Mouse (Mus musculus): ENCODE measurements at regions not wholly inside any gene's neighbourhood (a gene's known extent, or its start where the extent isn't known, plus 50 kb on each side); places are given as distances from the start of the nearest gene placed in this dataset.

DNA sequence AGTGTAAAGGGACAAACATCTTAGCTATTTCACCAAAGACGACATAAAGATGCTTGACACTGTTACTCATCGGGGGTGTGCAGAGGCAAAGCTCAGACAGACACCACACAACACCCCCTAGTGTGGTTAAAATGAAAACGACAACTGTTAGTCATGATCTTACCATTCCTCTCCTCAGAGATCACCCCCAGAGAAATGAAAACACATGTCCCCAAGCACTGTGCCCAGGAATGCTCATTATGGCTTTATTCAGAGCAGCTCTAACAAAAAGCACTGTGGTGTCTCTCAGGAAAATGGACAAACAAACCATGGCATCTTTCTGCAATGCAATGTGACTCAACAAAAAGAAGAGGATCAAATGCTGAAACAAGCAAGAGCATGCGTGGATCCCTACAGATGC lies 229.5 kb upstream of the Thbs1 start:
- no peak for ATAC-seq (replicated peaks; ENCODE audit: insufficient number of reproducible peaks, insufficient read depth, low FRiP score, low read depth)
- H3K9ac ChIP-seq, result no peak overlapping the region

DNA sequence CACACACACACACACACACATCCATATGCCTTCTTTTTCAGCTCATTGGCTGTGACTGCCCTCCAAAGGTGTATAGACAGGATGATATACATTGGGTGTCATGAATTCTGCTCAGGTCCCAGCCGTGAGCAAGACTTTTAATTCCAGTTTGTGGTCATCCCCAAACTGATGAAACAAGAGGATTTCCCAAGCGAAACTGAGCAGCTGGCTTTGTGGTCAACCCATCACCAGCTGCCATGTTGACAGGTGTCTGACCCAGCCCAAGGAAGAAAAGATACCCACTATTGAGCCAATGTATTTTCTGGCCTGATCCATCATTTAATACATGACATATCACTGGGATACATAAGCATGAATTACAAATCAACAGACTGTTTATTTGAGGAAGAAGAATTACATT lies 228.8 kb upstream of the Thbs1 start:
- no peaks in the 10 kb centered on the region for H3K9me3 ChIP-seq (replicated peaks)
- no peak overlapping the region for H3K27ac ChIP-seq
- H3K36me3 ChIP-seq, result no peaks in the 10 kb centered on the region
- H3K4me2 ChIP-seq, result no peak overlapping the region
- H3K9ac ChIP-seq, result no peak overlapping the region
- no peaks in the 10 kb centered on the region for H3K27me3 ChIP-seq
- H3K4me3 ChIP-seq, result no peak overlapping the region
- ATAC-seq (replicated peaks; ENCODE audit: insufficient number of reproducible peaks, insufficient read depth, low FRiP score, low read depth), result no peak
- H3K4me1 ChIP-seq (replicated peaks), result no peaks in the 10 kb centered on the region
- 75% methylated on average over 2 of the region's 2 CpGs for WGBS

More for the DNA sequence above, 229.5 kb upstream of the Thbs1 start:
- Histone ChIP-seq H3K9me3 (replicated peaks) (no peaks in the 10 kb centered on the region), H3K4me1 (replicated peaks) (no peaks in the 10 kb centered on the region), H3K36me3 (no peaks in the 10 kb centered on the region), H3K4me2 (no peak overlapping the region), H3K27ac (no peak overlapping the region), H3K27me3 (no peaks in the 10 kb centered on the region), H3K4me3 (no peak overlapping the region)
- 72% methylated on average over 4 of the region's 4 CpGs for WGBS

DNA sequence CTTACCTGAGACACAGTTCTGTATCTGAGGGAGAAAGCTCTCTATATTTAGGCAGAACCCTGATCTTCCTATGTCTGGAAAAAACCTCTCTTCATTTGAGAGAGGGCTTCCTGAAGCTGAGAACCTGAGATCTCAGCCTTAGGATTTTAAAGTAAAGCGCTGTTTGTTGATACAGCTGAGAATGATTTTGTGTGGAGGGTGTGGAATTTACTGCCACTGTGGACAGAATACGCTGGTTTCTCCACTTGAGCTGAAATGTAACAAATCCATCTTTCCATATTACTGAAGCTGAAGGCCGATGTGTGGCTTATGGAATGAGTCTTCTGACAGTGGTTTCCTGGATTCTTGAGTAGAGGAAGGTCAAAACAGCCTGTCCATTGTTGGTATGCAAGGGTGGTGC lies 225.2 kb upstream of the Thbs1 start:
- Histone ChIP-seq H3K36me3 (no peaks in the 10 kb centered on the region), H3K9ac (no peak overlapping the region)
- 72% methylated on average over 3 of the region's 3 CpGs for WGBS

DNA sequence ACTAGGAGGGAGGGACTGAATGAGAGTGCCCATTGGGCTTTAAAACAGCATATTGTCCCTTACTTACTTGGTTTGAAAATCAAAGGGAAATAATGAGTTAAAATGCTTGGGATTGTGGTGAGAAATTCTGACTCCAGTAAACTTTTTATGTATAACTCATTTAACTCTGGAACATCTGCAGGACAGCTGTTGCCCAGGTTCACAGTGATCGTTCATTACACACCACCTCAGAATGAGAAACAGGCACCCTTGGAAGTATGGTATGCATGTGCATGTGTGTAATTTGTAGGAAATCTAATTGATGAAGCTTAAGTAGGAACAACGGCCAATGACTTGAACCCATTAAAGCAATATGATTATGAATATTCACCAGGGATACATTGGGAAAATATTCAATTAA lies 210.4 kb upstream of the Thbs1 start:
- Histone ChIP-seq H3K36me3 (no peaks in the 10 kb centered on the region), H3K4me1 (replicated peaks) (no peaks in the 10 kb centered on the region)

More for the DNA sequence above, 225.2 kb upstream of the Thbs1 start:
- Histone ChIP-seq H3K4me1 (replicated peaks) (no peaks in the 10 kb centered on the region), H3K27me3 (no peaks in the 10 kb centered on the region), H3K27ac (no peak overlapping the region), H3K9me3 (replicated peaks) (no peaks in the 10 kb centered on the region), H3K4me3 (no peak overlapping the region), H3K4me2 (no peak overlapping the region)
- ATAC-seq (replicated peaks; ENCODE audit: insufficient number of reproducible peaks, insufficient read depth, low FRiP score, low read depth), result no peak

DNA sequence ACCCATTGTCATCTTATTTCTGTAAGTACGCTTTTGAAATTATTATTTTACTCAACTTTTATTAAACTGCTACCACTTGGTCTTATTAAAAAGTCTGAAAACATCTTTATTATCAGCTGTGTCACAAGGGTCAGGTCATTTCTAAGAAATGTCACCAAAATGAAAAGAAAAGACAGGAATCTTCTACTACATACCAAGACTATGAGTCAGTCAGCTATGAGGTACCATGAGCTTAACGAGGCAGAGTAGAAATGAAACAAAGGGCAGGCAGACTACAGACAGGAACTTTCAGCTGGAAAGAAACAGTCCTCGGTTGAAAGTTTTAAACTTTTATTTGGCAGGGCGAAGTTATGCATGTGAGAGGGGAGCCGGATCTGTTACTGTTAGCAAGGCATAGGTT lies 208.8 kb upstream of the Thbs1 start:
- no peak for ATAC-seq (replicated peaks; ENCODE audit: insufficient number of reproducible peaks, insufficient read depth, low FRiP score, low read depth)
- H3K27ac ChIP-seq, result no peak overlapping the region
- no peaks in the 10 kb centered on the region for H3K9me3 ChIP-seq (replicated peaks)
- no peak overlapping the region for H3K9ac ChIP-seq
- WGBS, result 70% methylated on average over 5 of the region's 5 CpGs
- no peaks in the 10 kb centered on the region for H3K36me3 ChIP-seq
- no peak overlapping the region for H3K4me2 ChIP-seq
- H3K4me3 ChIP-seq, result no peak overlapping the region
- no peaks in the 10 kb centered on the region for H3K27me3 ChIP-seq
- no peaks in the 10 kb centered on the region for H3K4me1 ChIP-seq (replicated peaks)

More for the DNA sequence above, 210.4 kb upstream of the Thbs1 start:
- H3K9me3 ChIP-seq (replicated peaks), result no peaks in the 10 kb centered on the region
- whole genome bisulfite sequencing, result 83% methylated on average over 2 of the region's 2 CpGs
- no peak overlapping the region for H3K4me3 ChIP-seq
- no peak for ATAC-seq (replicated peaks; ENCODE audit: insufficient number of reproducible peaks, insufficient read depth, low FRiP score, low read depth)
- H3K27ac ChIP-seq, result no peak overlapping the region
- no peak overlapping the region for H3K4me2 ChIP-seq
- no peaks in the 10 kb centered on the region for H3K27me3 ChIP-seq
- H3K9ac ChIP-seq, result no peak overlapping the region

- WGBS, result 81% methylated on average over 2 of the region's 2 CpGs
- Histone ChIP-seq H3K27me3 (no peaks in the 10 kb centered on the region), H3K4me2 (no peak overlapping the region), H3K9ac (no peak overlapping the region), H3K36me3 (no peaks in the 10 kb centered on the region), H3K9me3 (replicated peaks) (no peaks in the 10 kb centered on the region), H3K4me3 (no peak overlapping the region), H3K27ac (no peak overlapping the region), H3K4me1 (replicated peaks) (no peaks in the 10 kb centered on the region)
- no peak for ATAC-seq (replicated peaks; ENCODE audit: insufficient number of reproducible peaks, insufficient read depth, low FRiP score, low read depth)
Observed at GRCm38 (mm10) chr2:117903705-117904104, 208.0 kb upstream of the Thbs1 start.

- Histone ChIP-seq H3K36me3 (no peaks in the 10 kb centered on the region), H3K4me1 (replicated peaks) (no peaks in the 10 kb centered on the region), H3K4me3 (no peak overlapping the region), H3K27ac (no peak overlapping the region), H3K4me2 (no peak overlapping the region), H3K9me3 (replicated peaks) (no peaks in the 10 kb centered on the region), H3K9ac (no peak overlapping the region), H3K27me3 (no peaks in the 10 kb centered on the region)
- no peak for ATAC-seq (replicated peaks; ENCODE audit: insufficient number of reproducible peaks, insufficient read depth, low FRiP score, low read depth)
- WGBS, result 87% methylated on average over 2 of the region's 2 CpGs
Observed at GRCm38 (mm10) chr2:117906509-117906908, 205.2 kb upstream of the Thbs1 start.

DNA sequence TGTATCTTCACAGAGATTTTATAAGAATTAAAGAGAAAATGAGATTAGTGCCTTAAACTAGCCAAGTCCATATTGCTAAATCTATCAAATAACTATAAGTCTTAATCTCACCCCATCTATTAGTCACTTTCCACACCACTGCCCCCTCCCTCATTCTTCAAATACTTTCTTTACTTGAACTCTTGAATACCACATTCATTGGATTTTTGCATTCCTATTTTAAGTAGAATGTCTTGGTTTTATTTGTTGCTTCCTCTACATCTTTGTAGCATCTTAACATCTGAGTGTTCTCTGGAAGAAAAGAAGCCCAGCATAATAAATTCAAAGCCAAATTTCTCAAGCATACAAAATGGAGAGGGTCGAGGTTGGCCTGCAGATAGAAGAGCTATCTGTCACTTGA lies 200.9 kb upstream of the Thbs1 start:
- Histone ChIP-seq H3K9ac (no peak overlapping the region), H3K27me3 (no peaks in the 10 kb centered on the region), H3K4me2 (no peak overlapping the region), H3K4me3 (no peak overlapping the region), H3K4me1 (replicated peaks) (no peaks in the 10 kb centered on the region), H3K36me3 (no peaks in the 10 kb centered on the region), H3K27ac (no peak overlapping the region), H3K9me3 (replicated peaks) (no peaks in the 10 kb centered on the region)
- WGBS, result 53% methylated on average over 1 of the region's 1 CpGs
- ATAC-seq (replicated peaks; ENCODE audit: insufficient number of reproducible peaks, insufficient read depth, low FRiP score, low read depth), result no peak

- Histone ChIP-seq H3K9me3 (replicated peaks) (no peaks in the 10 kb centered on the region), H3K4me1 (replicated peaks) (no peaks in the 10 kb centered on the region), H3K4me2 (no peak overlapping the region), H3K36me3 (no peaks in the 10 kb centered on the region), H3K27ac (no peak overlapping the region), H3K9ac (no peak overlapping the region), H3K27me3 (no peaks in the 10 kb centered on the region), H3K4me3 (no peak overlapping the region)
- 75% methylated on average over 2 of the region's 2 CpGs for WGBS
- ATAC-seq (replicated peaks; ENCODE audit: insufficient number of reproducible peaks, insufficient read depth, low FRiP score, low read depth), result no peak
Observed at GRCm38 (mm10) chr2:117912722-117913121, 199.0 kb upstream of the Thbs1 start.

- Histone ChIP-seq H3K4me1 (replicated peaks) (no peaks in the 10 kb centered on the region), H3K9me3 (replicated peaks) (no peaks in the 10 kb centered on the region), H3K4me3 (no peak overlapping the region), H3K9ac (no peak overlapping the region), H3K36me3 (no peaks in the 10 kb centered on the region), H3K27me3 (no peaks in the 10 kb centered on the region), H3K4me2 (no peak overlapping the region), H3K27ac (no peak overlapping the region)
- WGBS, result 85% methylated on average over 4 of the region's 4 CpGs
- no peak for ATAC-seq (replicated peaks; ENCODE audit: insufficient number of reproducible peaks, insufficient read depth, low FRiP score, low read depth)
Observed at GRCm38 (mm10) chr2:117913846-117914245, 197.8 kb upstream of the Thbs1 start.

DNA sequence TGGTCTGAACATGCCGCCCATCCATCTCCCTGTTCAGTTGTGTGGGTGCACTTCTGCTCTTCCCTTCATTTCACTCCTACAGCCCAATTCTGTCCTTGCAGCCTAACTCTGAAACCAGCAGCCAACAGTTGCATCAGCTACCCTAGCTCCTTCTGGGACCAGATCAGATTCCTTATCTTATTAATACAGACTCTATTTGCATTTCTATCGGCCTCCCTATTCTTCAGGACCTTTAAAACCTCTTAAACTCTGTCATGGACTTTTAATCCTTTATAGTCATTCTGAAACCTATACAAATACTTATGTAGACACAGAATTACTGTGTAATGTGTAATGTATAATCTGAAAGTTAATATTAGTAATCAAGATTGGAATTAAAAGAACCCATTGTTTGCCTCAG lies 195.9 kb upstream of the Thbs1 start:
- Histone ChIP-seq H3K36me3 (no peaks in the 10 kb centered on the region), H3K9ac (no peak overlapping the region), H3K27me3 (no peaks in the 10 kb centered on the region), H3K4me3 (no peak overlapping the region), H3K27ac (no peak overlapping the region), H3K4me1 (replicated peaks) (no peaks in the 10 kb centered on the region), H3K9me3 (replicated peaks) (no peaks in the 10 kb centered on the region), H3K4me2 (no peak overlapping the region)
- WGBS, result 80% methylated on average over 2 of the region's 2 CpGs
- no peak for ATAC-seq (replicated peaks; ENCODE audit: insufficient number of reproducible peaks, insufficient read depth, low FRiP score, low read depth)

- Histone ChIP-seq H3K4me1 (replicated peaks) (no peaks in the 10 kb centered on the region), H3K27me3 (no peaks in the 10 kb centered on the region), H3K9ac (no peak overlapping the region), H3K4me2 (no peak overlapping the region), H3K36me3 (no peaks in the 10 kb centered on the region), H3K27ac (no peak overlapping the region), H3K4me3 (no peak overlapping the region), H3K9me3 (replicated peaks) (no peaks in the 10 kb centered on the region)
- no peak for ATAC-seq (replicated peaks; ENCODE audit: insufficient number of reproducible peaks, insufficient read depth, low FRiP score, low read depth)
- 76% methylated on average over 3 of the region's 3 CpGs for WGBS
Observed at GRCm38 (mm10) chr2:117917181-117917580, 194.5 kb upstream of the Thbs1 start.
